Mouse (Mus musculus): ENCODE results near the gene Dnah2. TPM values are rescaled to one million over a fixed set of nuclear protein-coding genes. Genes with fewer than 3 reads are reported as not detected.

Dnah2 gene
- polyA plus RNA-seq, 1 experiment, result 3.1 TPM

GRCm38 (mm10) chr11:69430631-69431030, 118.3 kb downstream of the Dnah2 start:
- no peak for TF ChIP-seq CTCF (IDR thresholded peaks at IDR 0.05; ENCODE audit: insufficient read depth, low read length)
- no peak for TF ChIP-seq POLR2A (IDR thresholded peaks at IDR 0.05; ENCODE audit: borderline replicate concordance, extremely low read depth, low read depth, low read length)
- WGBS, result 90% methylated on average over 15 of the region's 15 CpGs
- H3K4me1 ChIP-seq (ENCODE audit: control insufficient read depth, insufficient read depth, low read length), result peaks cover 3% of the 10 kb centered on the region
- H3K4me3 ChIP-seq (replicated peaks; ENCODE audit: extremely low read depth, low read depth, low read length), result no peak overlapping the region
- DNase-seq, result no peak

GRCm38 (mm10) chr11:69429313-69429712, 119.6 kb downstream of the Dnah2 start:
- TF ChIP-seq POLR2A (IDR thresholded peaks at IDR 0.05; ENCODE audit: borderline replicate concordance, extremely low read depth, low read depth, low read length) (no peak), CTCF (IDR thresholded peaks at IDR 0.05; ENCODE audit: insufficient read depth, low read length) (no peak)
- Histone ChIP-seq H3K4me1 (ENCODE audit: control insufficient read depth, insufficient read depth, low read length) (peaks cover 3% of the 10 kb centered on the region), H3K4me3 (replicated peaks; ENCODE audit: extremely low read depth, low read depth, low read length) (no peak overlapping the region)
- 21% methylated on average over 2 of the region's 2 CpGs for WGBS
- DNase-seq, result no peak

GRCm38 (mm10) chr11:69428751-69429150, 120.2 kb downstream of the Dnah2 start:
- DNase-seq, result peak; percentile 63
- no peak for TF ChIP-seq CTCF (IDR thresholded peaks at IDR 0.05; ENCODE audit: insufficient read depth, low read length)

GRCm38 (mm10) chr11:69426246-69426645, 122.7 kb downstream of the Dnah2 start:
- WGBS, result 78% methylated on average over 2 of the region's 2 CpGs
- Histone ChIP-seq H3K4me3 (replicated peaks; ENCODE audit: extremely low read depth, low read depth, low read length) (no peak overlapping the region), H3K4me1 (ENCODE audit: control insufficient read depth, insufficient read depth, low read length) (no peaks in the 10 kb centered on the region; the same call in 1 of the 2 replicates)
- no peak for DNase-seq
- TF ChIP-seq CTCF (IDR thresholded peaks at IDR 0.05; ENCODE audit: insufficient read depth, low read length), result no peak
- no peak for TF ChIP-seq POLR2A (IDR thresholded peaks at IDR 0.05; ENCODE audit: borderline replicate concordance, extremely low read depth, low read depth, low read length)

More at GRCm38 (mm10) chr11:69428751-69429150, 120.2 kb downstream of the Dnah2 start:
- Histone ChIP-seq H3K4me3 (replicated peaks; ENCODE audit: extremely low read depth, low read depth, low read length) (no peak overlapping the region), H3K4me1 (ENCODE audit: control insufficient read depth, insufficient read depth, low read length) (peaks cover 3% of the 10 kb centered on the region)
- WGBS, result 28% methylated on average over 4 of the region's 4 CpGs

- WGBS, result 65% methylated on average over 6 of the region's 6 CpGs
- Histone ChIP-seq H3K4me3 (replicated peaks; ENCODE audit: extremely low read depth, low read depth, low read length) (no peak overlapping the region), H3K4me1 (ENCODE audit: control insufficient read depth, insufficient read depth, low read length) (no peaks in the 10 kb centered on the region)
- no peak for DNase-seq
- no peak for TF ChIP-seq CTCF (IDR thresholded peaks at IDR 0.05; ENCODE audit: insufficient read depth, low read length)
- no peak for TF ChIP-seq POLR2A (IDR thresholded peaks at IDR 0.05; ENCODE audit: borderline replicate concordance, extremely low read depth, low read depth, low read length)
These were observed 125.0 kb downstream of the Dnah2 start for GRCm38 (mm10) chr11:69423885-69424284.

- WGBS, result 91% methylated on average over 10 of the region's 10 CpGs
- no peak for TF ChIP-seq POLR2A (IDR thresholded peaks at IDR 0.05; ENCODE audit: borderline replicate concordance, extremely low read depth, low read depth, low read length)
- TF ChIP-seq CTCF (IDR thresholded peaks at IDR 0.05; ENCODE audit: insufficient read depth, low read length), result no peak
- no peak overlapping the region for H3K4me3 ChIP-seq (replicated peaks; ENCODE audit: extremely low read depth, low read depth, low read length)
- DNase-seq, result no peak
- no peaks in the 10 kb centered on the region for H3K4me1 ChIP-seq (ENCODE audit: control insufficient read depth, insufficient read depth, low read length)
These were observed 126.1 kb downstream of the Dnah2 start for GRCm38 (mm10) chr11:69422842-69423241.

GRCm38 (mm10) chr11:69421131-69421977, 127.6 kb downstream of the Dnah2 start:
- whole genome bisulfite sequencing, result 29% methylated on average over 25 of the region's 25 CpGs
- no peaks in the 10 kb centered on the region for H3K4me1 ChIP-seq (ENCODE audit: control insufficient read depth, insufficient read depth, low read length)
- no peak for DNase-seq
- H3K4me3 ChIP-seq (replicated peaks; ENCODE audit: extremely low read depth, low read depth, low read length), result no peak overlapping the region
- TF ChIP-seq CTCF (IDR thresholded peaks at IDR 0.05; ENCODE audit: insufficient read depth, low read length) (no peak), POLR2A (IDR thresholded peaks at IDR 0.05; ENCODE audit: borderline replicate concordance, extremely low read depth, low read depth, low read length) (no peak)

GRCm38 (mm10) chr11:69420554-69421000, 128.3 kb downstream of the Dnah2 start:
- no peak for DNase-seq
- no peak for TF ChIP-seq CTCF (IDR thresholded peaks at IDR 0.05; ENCODE audit: insufficient read depth, low read length)
- no peak for TF ChIP-seq POLR2A (IDR thresholded peaks at IDR 0.05; ENCODE audit: borderline replicate concordance, extremely low read depth, low read depth, low read length)
- peak overlapping the region; percentile 73 for H3K4me3 ChIP-seq (replicated peaks; ENCODE audit: extremely low read depth, low read depth, low read length)
- WGBS, result 21% methylated on average over 10 of the region's 10 CpGs
- no peaks in the 10 kb centered on the region; the same call in 1 of the 2 replicates for H3K4me1 ChIP-seq (ENCODE audit: control insufficient read depth, insufficient read depth, low read length)

- peak; percentile 82 for DNase-seq
- H3K4me3 ChIP-seq (replicated peaks; ENCODE audit: extremely low read depth, low read depth, low read length), result peak overlapping the region; percentile 73
- no peak for TF ChIP-seq CTCF (IDR thresholded peaks at IDR 0.05; ENCODE audit: insufficient read depth, low read length)
- TF ChIP-seq POLR2A (IDR thresholded peaks at IDR 0.05; ENCODE audit: borderline replicate concordance, extremely low read depth, low read depth, low read length), result peak; percentile 34; the same call in 1 of the 2 replicates
- under 1% methylated on average over 31 of the region's 31 CpGs for WGBS
- no peaks in the 10 kb centered on the region; the same call in 1 of the 2 replicates for H3K4me1 ChIP-seq (ENCODE audit: control insufficient read depth, insufficient read depth, low read length)
These were observed 128.9 kb downstream of the Dnah2 start for GRCm38 (mm10) chr11:69419813-69420553.
